Mouse (Mus musculus) stomach, embryonic 15.5 days (tissue): Measurements from ENCODE around the gene Mcm2. TPM values are rescaled to one million over a fixed set of nuclear protein-coding genes. Genes with fewer than 3 reads are reported as not detected.

Experiments
- ATAC-seq: fragments of 200-750 bp; cut with Nextera tagmentation; 2 replicates; pipeline ENCODE4 v1.8.0; 2017; ENCODE audit warnings: low read depth, moderate number of reproducible peaks, moderate TSS enrichment; ENCODE audit not compliant: insufficient read depth, low FRiP score
- H3K27ac ChIP-seq: fragments of 300-500 bp; sonication (generic); 2 replicates; pipeline ENCODE4 v1.5.1; 2015; ENCODE audit warnings: mild to moderate bottlenecking, inconsistent platforms
- H3K27me3 ChIP-seq: fragments of 300-500 bp; sonication (generic); replicated peaks from 2 replicates; pipeline ENCODE4 v1.6.1; 2015; ENCODE audit warnings: inconsistent platforms
- H3K36me3 ChIP-seq: fragments of 300-500 bp; sonication (generic); 2 replicates; pipeline ENCODE4 v1.6.1; 2015; ENCODE audit warnings: inconsistent platforms
- H3K4me1 ChIP-seq: fragments of 300-500 bp; sonication (generic); 2 replicates; pipeline ENCODE4 v1.6.1; 2015; ENCODE audit warnings: inconsistent platforms
- H3K4me2 ChIP-seq: fragments of 300-500 bp; sonication (generic); 2 replicates; pipeline ENCODE4 v1.6.1; 2015; ENCODE audit warnings: mild to moderate bottlenecking, inconsistent platforms
- H3K4me3 ChIP-seq: fragments of 300-500 bp; sonication (generic); replicated peaks from 2 replicates; pipeline ENCODE4 v1.5.1; 2015; ENCODE audit warnings: inconsistent platforms
- H3K9ac ChIP-seq: fragments of 300-500 bp; sonication (generic); 2 replicates; pipeline ENCODE4 v1.6.1; 2015; ENCODE audit warnings: inconsistent platforms
- H3K9me3 ChIP-seq: fragments of 300-500 bp; sonication (generic); 2 replicates; pipeline ENCODE4 v1.6.1; 2016; ENCODE audit warnings: inconsistent platforms
- WGBS: fragments of 180-500 bp; shearing (Covaris S2); methylation state at CpG from one replicate; pipeline ENCODE4 v1.1.7; 2015; 5-methylcytosine and 5-hydroxymethylcytosine counted together
- polyA plus RNA-seq: library from polyadenylated mRNA; unstranded; fragments of >200 nt; fragmentation: Nextera tagmentation; extraction: Ambion mirVana; gene quantifications from 2 replicates; pipeline ENCODE4 v1.2.1, GENCODE M21; 2015

Gene Mcm2
- polyA plus RNA-seq, 1 experiment from 2014 or later = 105 TPM

DNA sequence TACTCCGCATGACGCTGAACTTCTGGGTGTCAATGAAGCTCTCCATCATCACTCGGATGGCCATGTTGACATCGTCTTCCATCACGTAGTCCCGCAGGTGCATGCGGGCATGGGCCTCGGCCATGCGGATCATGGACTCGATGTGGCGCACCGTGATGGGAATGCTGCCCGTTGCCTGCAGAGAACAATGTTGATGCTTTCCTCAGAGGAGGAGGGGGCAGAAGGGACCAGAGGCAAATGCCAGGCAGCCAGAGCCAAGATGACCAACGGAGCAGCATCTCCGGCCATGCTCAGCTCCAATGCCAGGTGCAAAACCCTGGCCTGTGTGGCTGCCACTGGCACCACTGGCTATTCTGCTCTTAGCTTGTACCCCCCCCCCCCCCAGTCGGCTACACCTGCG, 13.9 kb downstream of the Mcm2 start:
- no peak overlapping the region for H3K4me2 ChIP-seq
- no peak overlapping the region for H3K9ac ChIP-seq
- H3K9me3 ChIP-seq = no peaks in the 10 kb centered on the region
- H3K4me3 ChIP-seq = no peak overlapping the region
- H3K36me3 ChIP-seq = peaks cover 64% of the 10 kb centered on the region
- no peak for ATAC-seq
- no peak overlapping the region for H3K27ac ChIP-seq
- no peaks in the 10 kb centered on the region for H3K27me3 ChIP-seq
- no peaks in the 10 kb centered on the region for H3K4me1 ChIP-seq
- WGBS = 93% methylated on average over 17 of the region's 17 CpGs

DNA sequence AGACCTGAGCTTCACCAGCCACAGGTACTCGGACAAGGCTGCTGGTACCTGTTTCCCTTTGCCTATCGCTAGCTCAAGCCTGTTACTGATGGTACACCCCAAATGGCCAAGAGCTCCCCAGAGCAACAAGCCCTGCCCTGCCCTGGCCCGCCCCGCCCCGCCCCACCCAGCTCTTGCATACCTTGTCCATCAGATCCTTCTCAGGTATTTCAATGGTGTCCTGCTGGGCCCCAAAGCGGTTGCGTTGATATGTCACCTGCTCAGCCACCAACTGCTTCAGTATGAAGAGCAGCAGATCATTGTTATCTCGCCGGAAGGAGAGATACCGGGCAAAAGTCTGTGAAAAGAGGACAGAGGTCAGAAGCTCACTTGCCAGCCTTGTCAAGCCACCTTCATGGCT, 14.4 kb downstream of the Mcm2 start:
- no peak overlapping the region for H3K27ac ChIP-seq
- no peak overlapping the region for H3K4me2 ChIP-seq
- no peak overlapping the region for H3K4me3 ChIP-seq
- peaks cover 59% of the 10 kb centered on the region for H3K36me3 ChIP-seq
- WGBS = 84% methylated on average over 10 of the region's 10 CpGs
- no peaks in the 10 kb centered on the region for H3K9me3 ChIP-seq
- no peaks in the 10 kb centered on the region for H3K27me3 ChIP-seq
- no peak overlapping the region for H3K9ac ChIP-seq
- ATAC-seq = no peak
- no peaks in the 10 kb centered on the region for H3K4me1 ChIP-seq

DNA sequence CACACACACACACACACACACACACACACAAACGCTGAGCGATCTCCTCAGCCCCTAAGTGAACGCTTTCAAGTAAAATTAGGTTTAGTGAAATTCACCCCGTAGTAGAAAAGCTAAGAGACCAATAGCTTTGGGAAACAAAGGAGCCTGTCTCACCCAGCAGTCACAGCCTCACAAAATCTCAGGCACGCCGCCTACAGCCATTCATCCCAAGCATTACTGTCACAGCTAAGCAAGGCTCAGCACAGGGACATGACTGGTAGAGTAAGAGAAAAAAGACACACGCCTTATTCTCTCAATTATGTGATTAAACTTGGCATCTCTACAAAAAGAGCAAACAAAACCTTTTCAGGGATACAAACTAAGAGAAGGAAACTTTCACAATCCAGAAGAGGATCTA, 17.2 kb downstream of the Mcm2 start:
- Histone ChIP-seq H3K27ac (no peak overlapping the region), H3K4me1 (no peaks in the 10 kb centered on the region), H3K36me3 (peaks cover 33% of the 10 kb centered on the region), H3K4me3 (no peak overlapping the region), H3K9ac (no peak overlapping the region), H3K27me3 (no peaks in the 10 kb centered on the region), H3K4me2 (no peak overlapping the region), H3K9me3 (no peaks in the 10 kb centered on the region)
- 85% methylated on average over 7 of the region's 7 CpGs for WGBS
- ATAC-seq = no peak

DNA sequence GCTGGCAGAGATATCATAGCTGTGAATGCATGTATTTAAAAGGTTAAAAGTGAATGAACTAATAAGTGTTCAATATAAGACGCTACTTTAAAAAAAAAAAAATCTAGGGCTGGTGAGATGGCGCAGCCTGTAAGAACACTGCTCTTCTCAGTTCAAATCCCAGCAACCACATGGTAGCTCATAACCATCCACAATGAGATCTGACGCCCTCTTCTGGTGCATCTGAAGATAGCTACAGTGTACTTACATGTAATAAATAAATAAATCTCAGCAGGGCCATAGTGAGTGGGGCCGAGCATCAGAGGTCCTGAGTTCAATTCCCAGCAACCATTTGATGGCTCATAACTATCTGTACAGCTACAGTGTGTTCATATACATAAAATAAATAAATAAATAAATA, 19.1 kb downstream of the Mcm2 start:
- H3K9me3 ChIP-seq = no peaks in the 10 kb centered on the region
- no peak overlapping the region for H3K4me2 ChIP-seq
- no peak overlapping the region for H3K9ac ChIP-seq
- peaks cover 2% of the 10 kb centered on the region; the same call in 1 of the 2 replicates for H3K4me1 ChIP-seq
- H3K36me3 ChIP-seq = peaks cover 15% of the 10 kb centered on the region
- no peak overlapping the region for H3K27ac ChIP-seq
- no peak for ATAC-seq
- 0 out of 2 replicates have a peak, but pooled peaks cover 6% of the 10 kb centered on the region for H3K27me3 ChIP-seq
- no peak overlapping the region for H3K4me3 ChIP-seq
- WGBS = 61% methylated on average over 4 of the region's 4 CpGs

DNA sequence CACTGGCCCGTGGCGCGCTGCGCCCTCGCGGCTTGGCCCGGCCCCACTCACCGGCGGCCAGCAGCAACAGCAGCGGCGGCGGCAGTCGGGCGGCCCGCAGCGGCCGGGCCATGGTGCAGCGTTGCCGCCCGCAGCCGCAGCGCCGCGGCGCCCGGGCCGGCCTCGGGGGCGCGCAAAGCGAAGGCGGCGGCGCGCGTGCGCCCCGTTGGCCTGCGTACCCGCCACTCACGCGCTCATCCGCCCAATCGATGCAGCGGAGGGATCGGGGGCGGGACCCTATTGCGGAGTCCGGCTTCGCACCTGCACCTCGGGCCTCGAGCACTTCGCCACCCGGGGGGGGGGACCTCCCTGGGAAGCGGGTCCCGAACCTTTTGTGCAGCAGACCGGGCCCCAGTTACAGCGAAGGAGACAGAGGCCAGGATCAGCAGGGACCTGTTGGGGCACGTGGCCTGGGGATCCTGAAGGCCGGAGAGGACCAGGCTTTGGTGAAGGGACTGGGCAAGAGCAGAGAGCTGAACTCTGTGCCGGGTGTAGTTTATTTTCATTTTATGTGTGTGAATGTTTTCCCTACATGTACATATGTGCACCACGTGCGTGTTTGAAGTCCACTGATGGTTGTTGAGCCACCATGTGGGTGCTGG, 23.6 kb downstream of the Mcm2 start, which contains the start of gene Podxl2:
Podxl2 (minus strand) TSS at position 177 of the 641 bp plus-strand sequence.
- Histone ChIP-seq H3K27ac (no peak within 1 kb of the TSS), H3K9me3 (no peaks in the 10 kb centered on the region), H3K27me3 (peaks cover 10% of the 10 kb centered on the region; the same call in 1 of the 2 replicates), H3K4me1 (peaks cover 10% of the 10 kb centered on the region; the same call in 1 of the 2 replicates), H3K9ac (peak within 1 kb of the TSS; percentile 66), H3K4me2 (peak within 1 kb of the TSS; percentile 98), H3K36me3 (no peaks in the 10 kb centered on the region), H3K4me3 (peak within 1 kb of the TSS; percentile 72)
- 6% methylated on average over 55 of the region's 63 CpGs for WGBS
- ATAC-seq = peak; percentile 70

DNA sequence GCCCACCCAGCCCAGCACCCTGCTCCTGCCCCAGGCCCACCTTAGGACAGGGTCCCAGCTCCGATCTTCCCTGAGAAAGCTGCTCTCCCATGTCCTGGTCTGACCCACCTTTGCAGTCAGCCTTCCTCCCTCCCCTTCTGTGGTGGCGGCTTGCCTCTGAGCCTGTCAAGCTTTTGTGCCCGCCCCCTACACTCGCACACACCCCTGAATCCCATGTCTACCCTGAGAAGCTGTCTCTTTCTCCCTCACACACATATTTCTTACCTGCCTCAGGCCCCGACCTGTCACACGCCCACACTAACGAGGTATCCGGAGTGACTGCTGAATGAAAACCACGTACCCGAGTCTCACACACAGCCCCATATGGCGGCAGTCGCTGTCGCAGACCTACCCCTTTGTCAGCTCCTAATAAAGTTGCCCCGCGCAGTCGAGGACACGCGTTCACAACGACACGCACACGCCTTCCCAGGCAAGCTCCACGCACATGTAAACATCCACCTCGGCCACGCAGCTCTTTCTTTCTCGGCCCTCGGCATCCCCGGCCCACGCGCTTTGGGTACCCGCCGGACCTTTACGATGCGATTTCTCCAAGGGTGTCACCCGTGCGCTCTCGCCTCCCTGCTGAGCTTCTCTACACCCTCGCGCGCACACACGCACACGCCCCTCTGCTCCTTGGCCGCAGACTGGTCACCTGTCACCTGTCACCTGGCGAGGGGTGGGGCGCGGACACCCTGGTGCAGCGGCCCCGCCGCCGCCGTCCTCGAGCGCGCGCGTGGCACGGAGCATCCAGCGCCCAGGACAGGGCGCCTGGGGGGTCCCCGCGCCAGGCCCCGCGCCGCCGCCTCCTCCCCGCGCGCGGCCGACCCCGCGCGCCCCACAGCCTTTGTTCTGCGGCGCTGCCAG, 24.4 kb downstream of the Mcm2 start:
- no peak overlapping the region for H3K27ac ChIP-seq
- no peaks in the 10 kb centered on the region for H3K36me3 ChIP-seq
- H3K9ac ChIP-seq = peak overlapping the region; percentile 66
- no peaks in the 10 kb centered on the region for H3K9me3 ChIP-seq
- peaks cover 10% of the 10 kb centered on the region; the same call in 1 of the 2 replicates for H3K27me3 ChIP-seq
- ATAC-seq = peak; percentile 45
- 3% methylated on average over 69 of the region's 74 CpGs for WGBS
- peak overlapping the region; percentile 98 for H3K4me2 ChIP-seq
- H3K4me3 ChIP-seq = peak overlapping the region; percentile 72
- peaks cover 10% of the 10 kb centered on the region; the same call in 1 of the 2 replicates for H3K4me1 ChIP-seq

DNA sequence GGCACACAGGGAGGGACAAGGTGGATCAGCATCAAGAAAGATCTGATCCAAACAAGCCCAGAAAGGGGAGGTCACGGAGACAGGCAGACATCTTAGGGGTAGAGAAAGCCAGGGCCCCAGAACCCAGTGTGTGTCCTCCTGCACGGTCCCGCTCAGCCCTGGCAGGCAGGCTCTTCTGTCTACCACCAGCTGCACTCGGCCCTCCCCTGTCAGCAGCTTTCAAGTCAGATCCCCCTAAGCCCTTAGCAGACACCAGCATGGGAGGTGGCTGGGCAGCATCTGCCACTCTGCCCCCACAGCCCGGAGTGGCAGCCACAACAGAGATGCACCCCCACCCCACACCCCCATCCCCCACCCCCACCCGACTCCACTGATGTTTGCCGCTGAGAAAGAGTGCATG, 25.8 kb downstream of the Mcm2 start:
- no peak overlapping the region for H3K9ac ChIP-seq
- 50% methylated on average over 7 of the region's 7 CpGs for WGBS
- H3K27ac ChIP-seq = no peak overlapping the region
- H3K27me3 ChIP-seq = peaks cover 10% of the 10 kb centered on the region; the same call in 1 of the 2 replicates
- no peak for ATAC-seq
- no peaks in the 10 kb centered on the region for H3K9me3 ChIP-seq
- peaks cover 10% of the 10 kb centered on the region; the same call in 1 of the 2 replicates for H3K4me1 ChIP-seq
- H3K4me2 ChIP-seq = no peak overlapping the region
- no peak overlapping the region for H3K4me3 ChIP-seq
- H3K36me3 ChIP-seq = no peaks in the 10 kb centered on the region

DNA sequence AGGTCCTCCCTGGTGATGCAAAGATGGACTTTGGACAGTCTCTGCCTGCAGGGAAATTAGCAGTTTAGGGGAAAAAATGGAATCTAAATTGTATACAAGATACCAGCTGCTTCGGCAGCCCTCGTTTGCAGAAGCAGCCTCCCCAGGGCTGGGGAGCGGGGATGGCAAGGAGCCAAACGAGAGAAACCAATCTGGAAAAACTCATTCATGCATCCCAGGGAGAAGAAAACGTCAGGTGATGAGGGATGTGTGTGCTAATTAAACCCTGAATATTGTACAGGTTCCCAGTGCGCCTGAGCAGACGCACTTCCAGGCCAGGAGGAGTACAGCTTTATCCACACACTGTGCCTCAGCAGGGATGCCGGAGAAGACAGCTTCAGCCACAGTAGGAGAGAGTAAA, 27.0 kb downstream of the Mcm2 start:
- no peak for ATAC-seq
- WGBS = 32% methylated on average over 8 of the region's 8 CpGs
- peak overlapping the region; percentile 40; the same call in 1 of the 2 replicates for H3K27ac ChIP-seq
- peak overlapping the region; percentile 10; the same call in 1 of the 2 replicates for H3K4me2 ChIP-seq
- no peak overlapping the region for H3K9ac ChIP-seq
- H3K4me1 ChIP-seq = peaks cover 10% of the 10 kb centered on the region; the same call in 1 of the 2 replicates
- no peaks in the 10 kb centered on the region for H3K9me3 ChIP-seq
- H3K4me3 ChIP-seq = no peak overlapping the region
- H3K36me3 ChIP-seq = no peaks in the 10 kb centered on the region
- peaks cover 10% of the 10 kb centered on the region; the same call in 1 of the 2 replicates for H3K27me3 ChIP-seq

DNA sequence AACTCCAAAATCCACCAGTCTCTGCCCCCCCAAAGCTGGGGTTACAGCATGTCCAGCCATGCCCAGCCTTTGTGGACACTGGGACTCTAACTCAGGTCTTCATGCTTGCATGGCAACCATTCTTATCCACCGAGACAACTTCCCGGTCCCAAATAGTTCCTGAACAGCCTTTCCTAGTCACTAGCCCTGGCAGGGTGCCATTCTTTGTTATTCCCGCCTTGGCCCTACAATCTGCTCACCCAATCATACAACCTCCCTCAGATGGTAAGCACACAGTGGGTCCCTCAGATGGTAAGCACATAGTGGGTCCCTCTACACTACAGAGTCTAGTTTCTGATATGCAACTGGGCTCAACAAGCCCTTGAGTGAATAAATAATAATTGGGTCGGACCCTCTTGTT, 28.0 kb downstream of the Mcm2 start:
- Histone ChIP-seq H3K27me3 (peaks cover 9% of the 10 kb centered on the region; the same call in 1 of the 2 replicates), H3K4me1 (peaks cover 10% of the 10 kb centered on the region; the same call in 1 of the 2 replicates), H3K9ac (no peak overlapping the region), H3K9me3 (no peaks in the 10 kb centered on the region), H3K4me3 (no peak overlapping the region), H3K4me2 (no peak overlapping the region), H3K36me3 (no peaks in the 10 kb centered on the region), H3K27ac (no peak overlapping the region)
- WGBS = 62% methylated on average over 4 of the region's 4 CpGs
- ATAC-seq = no peak

DNA sequence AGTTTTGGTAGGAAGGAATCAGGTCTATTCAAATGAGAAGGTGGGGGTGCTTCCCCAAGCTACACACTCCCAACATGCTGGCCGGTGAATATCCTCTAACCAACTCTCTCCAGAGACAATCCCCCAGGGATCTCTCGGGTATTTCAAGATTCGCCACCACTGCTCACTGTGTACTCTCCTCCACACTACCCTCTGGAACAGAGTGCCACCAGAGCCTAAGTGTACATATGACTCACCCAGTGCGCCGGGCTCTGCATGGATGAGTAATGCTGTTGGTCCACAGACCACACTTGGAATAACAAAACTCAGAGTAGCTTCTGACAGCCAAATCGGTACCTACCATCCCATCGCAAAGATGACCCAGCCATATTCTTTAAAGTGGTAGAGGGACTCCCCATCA, 29.1 kb downstream of the Mcm2 start:
- 85% methylated on average over 7 of the region's 7 CpGs for WGBS
- Histone ChIP-seq H3K27ac (no peak overlapping the region), H3K36me3 (no peaks in the 10 kb centered on the region), H3K27me3 (peaks cover 4% of the 10 kb centered on the region; the same call in 1 of the 2 replicates), H3K4me2 (no peak overlapping the region), H3K4me1 (0 out of 2 replicates have a peak, but pooled peaks cover 8% of the 10 kb centered on the region), H3K9ac (no peak overlapping the region), H3K4me3 (no peak overlapping the region), H3K9me3 (no peaks in the 10 kb centered on the region)
- ATAC-seq = no peak

DNA sequence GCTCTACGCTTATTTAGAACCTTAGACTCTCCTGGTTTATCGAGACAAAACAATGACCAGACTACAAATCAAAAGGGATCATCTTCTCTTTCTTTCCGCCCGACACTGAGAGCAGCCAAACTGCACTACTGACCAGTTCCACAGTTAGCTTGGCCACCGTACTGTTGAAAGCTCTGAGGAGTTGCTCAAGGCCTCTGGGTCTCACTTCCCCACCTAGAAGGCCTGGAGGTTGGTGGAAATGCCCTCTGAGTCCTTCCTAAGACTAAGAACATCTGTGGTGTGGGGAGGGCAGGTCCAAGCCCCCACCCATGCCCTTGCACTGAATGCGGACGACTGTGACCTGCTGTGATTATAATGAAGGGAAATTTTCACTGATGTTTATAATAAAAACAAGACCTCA, 32.9 kb downstream of the Mcm2 start:
- H3K4me3 ChIP-seq = no peak overlapping the region
- H3K27ac ChIP-seq = no peak overlapping the region
- no peaks in the 10 kb centered on the region for H3K4me1 ChIP-seq
- no peak for ATAC-seq
- H3K36me3 ChIP-seq = peaks cover 5% of the 10 kb centered on the region; the same call in 1 of the 2 replicates
- no peak overlapping the region for H3K4me2 ChIP-seq
- 82% methylated on average over 7 of the region's 7 CpGs for WGBS
- H3K9ac ChIP-seq = no peak overlapping the region
- no peaks in the 10 kb centered on the region for H3K9me3 ChIP-seq
- H3K27me3 ChIP-seq = no peaks in the 10 kb centered on the region

DNA sequence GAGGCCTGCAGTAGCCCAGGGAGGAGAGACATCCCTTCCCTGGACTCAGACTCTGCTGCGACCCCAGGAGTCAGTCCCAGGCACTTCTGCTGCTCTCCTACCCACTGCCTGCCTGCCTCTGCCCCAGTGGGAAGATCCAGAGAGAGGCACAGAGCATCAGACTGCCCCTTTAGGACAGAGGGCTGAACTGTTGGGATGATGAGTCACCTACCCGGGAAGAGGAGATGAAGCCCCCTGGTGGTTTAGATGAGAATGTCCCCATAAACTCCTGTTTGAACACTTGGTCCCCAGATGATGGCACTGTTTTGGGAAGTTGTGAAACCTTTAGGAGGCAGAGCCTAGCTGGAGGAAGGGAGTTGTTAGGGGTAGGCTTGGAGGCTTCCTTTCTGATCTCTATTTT, 37.7 kb downstream of the Mcm2 start:
- 11% methylated on average over 2 of the region's 2 CpGs for WGBS
- Histone ChIP-seq H3K9ac (no peak overlapping the region), H3K9me3 (no peaks in the 10 kb centered on the region), H3K27me3 (no peaks in the 10 kb centered on the region), H3K27ac (no peak overlapping the region), H3K36me3 (peaks cover 5% of the 10 kb centered on the region; the same call in 1 of the 2 replicates), H3K4me1 (no peaks in the 10 kb centered on the region), H3K4me2 (no peak overlapping the region), H3K4me3 (no peak overlapping the region)
- peak; percentile 23; the same call in 1 of the 2 replicates for ATAC-seq
